Mouse (Mus musculus): ENCODE results near the gene Gpr119. TPM values are rescaled to one million over a fixed set of nuclear protein-coding genes. Genes with fewer than 3 reads are reported as not detected.
A peak's percentile ranks its signal among the peaks of the same experiment; 100 is the strongest.

The Gpr119 gene
- polyA plus RNA-seq, 1 experiment from 2014 or later = not detected

- H3K4me3 ChIP-seq = peak within 1 kb of the TSS; percentile 74
- no peaks in the 10 kb centered on the region for H3K36me3 ChIP-seq
- 19% methylated on average over 38 of the region's 38 CpGs for WGBS
- peaks cover 6% of the 10 kb centered on the region; the same call in 1 of the 2 replicates for H3K4me1 ChIP-seq
- ATAC-seq (replicated peaks) = peak; percentile 98
- H3K27me3 ChIP-seq = no peaks in the 10 kb centered on the region
- peak within 1 kb of the TSS; percentile 94 for H3K27ac ChIP-seq (replicated peaks)
- H3K9me3 ChIP-seq = no peaks in the 10 kb centered on the region
- H3K4me2 ChIP-seq (replicated peaks) = peak within 1 kb of the TSS; percentile 46
- peak within 1 kb of the TSS; percentile 64 for H3K9ac ChIP-seq (replicated peaks)
Observed at GRCm38 (mm10) chrX:48623379-48624053, 50.8 kb downstream of the Gpr119 start, which contains the start of gene Slc25a14. Gene Slc25a14, plus strand, starts transcription at chrX:48623413.

GRCm38 (mm10) chrX:48623049-48623378, 51.3 kb downstream of the Gpr119 start:
- Histone ChIP-seq H3K27me3 (no peaks in the 10 kb centered on the region), H3K4me3 (peak overlapping the region; percentile 74), H3K9ac (replicated peaks) (peak overlapping the region; percentile 64), H3K4me1 (peaks cover 6% of the 10 kb centered on the region; the same call in 1 of the 2 replicates), H3K4me2 (replicated peaks) (peak overlapping the region; percentile 46), H3K27ac (replicated peaks) (peak overlapping the region; percentile 94), H3K9me3 (no peaks in the 10 kb centered on the region), H3K36me3 (no peaks in the 10 kb centered on the region)
- 27% methylated on average over 4 of the region's 4 CpGs for WGBS
- ATAC-seq (replicated peaks) = no peak

Small RNA genes within 50 kb of the gene (microRNA-seq; reads per million reads assigned to microRNA genes)
- gene Gm27828 = not detected

Other genes starting within 250 kb of the Gpr119 start
- 0.38 and 0.41 TPM in 2 replicates for gene Elf4, start 211.3 kb downstream of the Gpr119 start, polyA plus RNA-seq (2015; fragmentation: Nextera tagmentation; extraction: Ambion mirVana)
- gene Aifm1, start 160.9 kb downstream of the Gpr119 start, polyA plus RNA-seq (2015; fragmentation: Nextera tagmentation; extraction: Ambion mirVana) = 52.3 TPM in 2 replicates
- gene Rab33a, start 155.2 kb downstream of the Gpr119 start, polyA plus RNA-seq (2015; fragmentation: Nextera tagmentation; extraction: Ambion mirVana) = 94.3 and 96.5 TPM in 2 replicates
- gene Zfp280c, start 80.0 kb downstream of the Gpr119 start, polyA plus RNA-seq (2015; fragmentation: Nextera tagmentation; extraction: Ambion mirVana) = 11.0 and 13.9 TPM in 2 replicates
- 46.4 and 48.7 TPM in 2 replicates for gene Slc25a14, start 51.1 kb downstream of the Gpr119 start, polyA plus RNA-seq (2015; fragmentation: Nextera tagmentation; extraction: Ambion mirVana)
- 24.8 and 31.2 TPM in 2 replicates for gene Rbmx2, start 20.5 kb upstream of the Gpr119 start, polyA plus RNA-seq (2015; fragmentation: Nextera tagmentation; extraction: Ambion mirVana)
- gene Gm595, start 203.2 kb upstream of the Gpr119 start, polyA plus RNA-seq (2015; fragmentation: Nextera tagmentation; extraction: Ambion mirVana) = not detected in 2 replicates